Mouse (Mus musculus) megakaryocyte, embryonic 14.5 days (primary cell): ENCODE results near the gene Agap1.

ENCODE experiments used
- FLI1 ChIP-seq: IDR thresholded peaks from 2 replicates; pipeline ENCODE4 v1.6.1; 2012; ENCODE audit warnings: low read length, inconsistent platforms, mixed read lengths
- GATA1 ChIP-seq: IDR thresholded peaks from 3 replicates; pipeline ENCODE4 v1.6.1; 2012; ENCODE audit warnings: mixed read lengths, low read length, inconsistent platforms, borderline replicate concordance

- TF ChIP-seq FLI1 = no peak
- TF ChIP-seq GATA1 = 0 out of 3 replicates have a peak, but pooled peaks have one; percentile 50
Measured at GRCm38 (mm10) chr1:89929181-89929580, 474.6 kb downstream of the Agap1 start.
